In genomic region chr12:113102461-113102860, GRCm38 (mm10) we compare ENCODE assay signal across 8 mouse cellular contexts. TPM values are rescaled to one million over a fixed set of nuclear protein-coding genes. Genes with fewer than 3 reads are reported as not detected.
DNase-seq lines count a peak whose midpoint lies in the region; ATAC-seq and TF ChIP-seq lines count a peak whose summit lies in the region.

No protein-coding gene starts in this region.

- H3K9me3 ChIP-seq in kidney, embryonic 14.5 days (ENCODE audit: control insufficient read depth, low read length), result peaks cover 5% of the 10 kb centered on the region; the same call in 1 of the 2 replicates
- no peaks in the 10 kb centered on the region; the same call in 1 of the 2 replicates for H3K9me3 ChIP-seq in liver, embryonic 11.5 days (ENCODE audit: control insufficient read depth, low read length)
- H3K9me3 ChIP-seq in midbrain, postnatal 0 days (ENCODE audit: low read length), result no peaks in the 10 kb centered on the region

- WGBS in kidney, embryonic 14.5 days, result 63% methylated on average over 6 of the region's 6 CpGs
- 60% methylated on average over 6 of the region's 6 CpGs for WGBS in liver, embryonic 11.5 days
- WGBS in midbrain, postnatal 0 days, result 63% methylated on average over 6 of the region's 6 CpGs

- H3K4me3 ChIP-seq in kidney, embryonic 14.5 days (ENCODE audit: low read length), result no peak overlapping the region
- no peak overlapping the region for H3K4me3 ChIP-seq in liver, embryonic 11.5 days (ENCODE audit: low read depth, low read length)
- no peak overlapping the region for H3K4me3 ChIP-seq in midbrain, postnatal 0 days (ENCODE audit: low read depth, low read length)

- no peak for ATAC-seq in kidney, embryonic 14.5 days (ENCODE audit: low FRiP score, low TSS enrichment)
- peak; percentile 27; the same call in 1 of the 2 replicates for ATAC-seq in liver, embryonic 11.5 days (replicated peaks; ENCODE audit: low FRiP score)
- ATAC-seq in midbrain, postnatal 0 days (ENCODE audit: low FRiP score), result no peak

- H3K36me3 ChIP-seq in kidney, embryonic 14.5 days (ENCODE audit: control insufficient read depth, insufficient read depth, low read length), result 0 out of 2 replicates have a peak, but pooled peaks cover 4% of the 10 kb centered on the region
- H3K36me3 ChIP-seq in liver, embryonic 11.5 days (ENCODE audit: control insufficient read depth, insufficient read depth, low read length), result peaks cover 18% of the 10 kb centered on the region
- H3K36me3 ChIP-seq in midbrain, postnatal 0 days (ENCODE audit: insufficient read depth, low read length), result peaks cover 4% of the 10 kb centered on the region; the same call in 1 of the 2 replicates

- peak; percentile 78 for TF ChIP-seq CTCF in midbrain, postnatal 0 days (IDR thresholded peaks at IDR 0.05)

- H3K27ac ChIP-seq in kidney, embryonic 14.5 days (ENCODE audit: low read depth, low read length), result no peak overlapping the region
- H3K27ac ChIP-seq in liver, embryonic 11.5 days (ENCODE audit: low read depth, low read length), result no peak overlapping the region
- no peak overlapping the region for H3K27ac ChIP-seq in midbrain, postnatal 0 days (ENCODE audit: low read depth, low read length)

- H3K4me1 ChIP-seq in kidney, embryonic 14.5 days (ENCODE audit: control insufficient read depth, insufficient read depth, low read length), result peaks cover 26% of the 10 kb centered on the region
- H3K4me1 ChIP-seq in liver, embryonic 11.5 days (replicated peaks; ENCODE audit: control insufficient read depth, insufficient read depth, low read length), result peaks cover 56% of the 10 kb centered on the region
- peaks cover 14% of the 10 kb centered on the region; the same call in 1 of the 2 replicates for H3K4me1 ChIP-seq in midbrain, postnatal 0 days (ENCODE audit: insufficient read depth, low read length)

- intact Hi-C loops in heart, postnatal 36 days (cut with DNase I), result loop anchor here (5.0 kb wide), 2 partner anchors 100 to 145 kb away; partner anchors contain the start of gene Brf1

- no peak overlapping the region for H3K4me2 ChIP-seq in kidney, embryonic 14.5 days (replicated peaks; ENCODE audit: low read depth, low read length)
- no peak overlapping the region for H3K4me2 ChIP-seq in liver, embryonic 11.5 days
- no peak overlapping the region for H3K4me2 ChIP-seq in midbrain, postnatal 0 days (ENCODE audit: low read depth, low read length, poor library complexity, severe bottlenecking)

- peak; percentile 62 for DNase-seq in kidney, adult 18-20 months
- peak; percentile 78 for DNase-seq in ZHBTc4 (ENCODE audit: low read depth, low spot score)
- peak; percentile 66 to 75 for DNase-seq in cerebellum, postnatal 36 days
- DNase-seq in heart, postnatal 36 days, result peak; percentile 49 to 61
- DNase-seq in liver, embryonic 11.5 days (ENCODE audit: low spot score), result no peak
- DNase-seq in midbrain, postnatal 0 days (ENCODE audit: low spot score), result peak; percentile 70
- DNase-seq in thymus, postnatal 0 days (ENCODE audit: low spot score), result peak; percentile 75

- H3K27me3 ChIP-seq in kidney, embryonic 14.5 days (ENCODE audit: control insufficient read depth, insufficient read depth, low read length), result no peaks in the 10 kb centered on the region
- no peaks in the 10 kb centered on the region for H3K27me3 ChIP-seq in liver, embryonic 11.5 days (replicated peaks; ENCODE audit: control insufficient read depth, insufficient read depth, low read length)
- no peaks in the 10 kb centered on the region for H3K27me3 ChIP-seq in midbrain, postnatal 0 days (ENCODE audit: insufficient read depth, low read length)

- no peak overlapping the region for H3K9ac ChIP-seq in kidney, embryonic 14.5 days (ENCODE audit: low read depth, low read length)
- H3K9ac ChIP-seq in liver, embryonic 11.5 days (ENCODE audit: low read depth, low read length), result no peak overlapping the region
- H3K9ac ChIP-seq in midbrain, postnatal 0 days (replicated peaks; ENCODE audit: low read length, poor library complexity, severe bottlenecking), result 0 out of 2 replicates have a peak overlapping the region, but pooled peaks have one; percentile 19

RNA-seq across cellular contexts. Expression of gene Mta1, which starts 4.4 kb away (rescaled TPM):
- polyA plus RNA-seq in kidney, embryonic 14.5 days (2014; fragmentation: Nextera tagmentation; extraction: Ambion mirVana), result 23.0 and 26.2 TPM in 2 replicates
- total RNA-seq in heart, postnatal 36 days (2021), result 10 to 100 TPM; 48.7 to 56.4 TPM
- 17.7 and 19.2 TPM in 2 replicates for polyA plus RNA-seq in liver, embryonic 11.5 days (2014; fragmentation: Nextera tagmentation; extraction: Ambion mirVana)
- 48.3 and 55.2 TPM in 2 replicates for total RNA-seq in midbrain, postnatal 0 days (2014; rRNA removed)
- 15.3 and 16.8 TPM in 2 replicates for polyA plus RNA-seq in midbrain, postnatal 0 days (2015; fragmentation: Nextera tagmentation; extraction: Ambion mirVana)
- polyA plus RNA-seq in thymus, postnatal 0 days (2015; fragmentation: Nextera tagmentation; extraction: Ambion mirVana), result 11.7 and 13.6 TPM in 2 replicates

RNA-seq across cellular contexts. Expression of gene Tex22, which starts 28.2 kb away (rescaled TPM):
- not detected in 2 replicates for polyA plus RNA-seq in kidney, embryonic 14.5 days (2014; fragmentation: Nextera tagmentation; extraction: Ambion mirVana)
- not detected for total RNA-seq in heart, postnatal 36 days (2021)
- polyA plus RNA-seq in liver, embryonic 11.5 days (2014; fragmentation: Nextera tagmentation; extraction: Ambion mirVana), result not detected in 2 replicates
- total RNA-seq in midbrain, postnatal 0 days (2014; rRNA removed), result 0.85 and 2.2 TPM in 2 replicates
- polyA plus RNA-seq in midbrain, postnatal 0 days (2015; fragmentation: Nextera tagmentation; extraction: Ambion mirVana), result 0.15 TPM in 1 of 2 replicates, not detected in the other
- polyA plus RNA-seq in thymus, postnatal 0 days (2015; fragmentation: Nextera tagmentation; extraction: Ambion mirVana), result not detected in 2 replicates

RNA-seq across cellular contexts. Expression of gene Crip2, which starts 37.6 kb away (rescaled TPM):
- polyA plus RNA-seq in kidney, embryonic 14.5 days (2014; fragmentation: Nextera tagmentation; extraction: Ambion mirVana), result 162 and 174 TPM in 2 replicates
- 1,000 to 10,000 TPM; 1,482 to 1,552 TPM for total RNA-seq in heart, postnatal 36 days (2021)
- polyA plus RNA-seq in liver, embryonic 11.5 days (2014; fragmentation: Nextera tagmentation; extraction: Ambion mirVana), result 80.6 and 86.9 TPM in 2 replicates
- total RNA-seq in midbrain, postnatal 0 days (2014; rRNA removed), result 147 and 185 TPM in 2 replicates
- 317 and 336 TPM in 2 replicates for polyA plus RNA-seq in midbrain, postnatal 0 days (2015; fragmentation: Nextera tagmentation; extraction: Ambion mirVana)
- polyA plus RNA-seq in thymus, postnatal 0 days (2015; fragmentation: Nextera tagmentation; extraction: Ambion mirVana), result 113 and 122 TPM in 2 replicates

RNA-seq across cellular contexts. Expression of gene Crip1, which starts 43.7 kb away (rescaled TPM):
- polyA plus RNA-seq in kidney, embryonic 14.5 days (2014; fragmentation: Nextera tagmentation; extraction: Ambion mirVana), result 194 and 281 TPM in 2 replicates
- 100 to 1,000 TPM; 190 to 198 TPM for total RNA-seq in heart, postnatal 36 days (2021)
- polyA plus RNA-seq in liver, embryonic 11.5 days (2014; fragmentation: Nextera tagmentation; extraction: Ambion mirVana), result 148 and 150 TPM in 2 replicates
- 2.5 and 3.9 TPM in 2 replicates for total RNA-seq in midbrain, postnatal 0 days (2014; rRNA removed)
- 25.0 and 26.0 TPM in 2 replicates for polyA plus RNA-seq in midbrain, postnatal 0 days (2015; fragmentation: Nextera tagmentation; extraction: Ambion mirVana)
- 2,725 and 3,094 TPM in 2 replicates for polyA plus RNA-seq in thymus, postnatal 0 days (2015; fragmentation: Nextera tagmentation; extraction: Ambion mirVana)

RNA-seq across cellular contexts. Expression of gene Tedc1, which starts 53.8 kb away (rescaled TPM):
- 33.0 and 37.4 TPM in 2 replicates for polyA plus RNA-seq in kidney, embryonic 14.5 days (2014; fragmentation: Nextera tagmentation; extraction: Ambion mirVana)
- under 1 TPM; 0.19 to 0.49 TPM for total RNA-seq in heart, postnatal 36 days (2021)
- 23.5 and 24.2 TPM in 2 replicates for polyA plus RNA-seq in liver, embryonic 11.5 days (2014; fragmentation: Nextera tagmentation; extraction: Ambion mirVana)
- 4.3 and 17.0 TPM in 2 replicates for total RNA-seq in midbrain, postnatal 0 days (2014; rRNA removed)
- 8.8 and 8.9 TPM in 2 replicates for polyA plus RNA-seq in midbrain, postnatal 0 days (2015; fragmentation: Nextera tagmentation; extraction: Ambion mirVana)
- 49.4 and 71.1 TPM in 2 replicates for polyA plus RNA-seq in thymus, postnatal 0 days (2015; fragmentation: Nextera tagmentation; extraction: Ambion mirVana)
